Mouse (Mus musculus) thymus, adult 2 months (tissue): ENCODE data around the gene Nalcn. TPM values are rescaled to one million over a fixed set of nuclear protein-coding genes. Genes with fewer than 3 reads are reported as not detected.

Source experiments
- DNase-seq: peaks from one replicate; pipeline ENCODE4 v3.0.0; 2021
- H3K27ac ChIP-seq: fragments of 200-500 bp; 2 replicates; pipeline ENCODE4 v1.5.1; 2012; ENCODE audit warnings: low read length, control low read depth; ENCODE audit not compliant: control insufficient read depth, insufficient read depth
- H3K27me3 ChIP-seq: fragments of 200-500 bp; 2 replicates; pipeline ENCODE4 v1.6.1; 2012; ENCODE audit warnings: mild to moderate bottlenecking, low read length, moderate library complexity, mixed read lengths; ENCODE audit not compliant: control insufficient read depth, insufficient read depth
- H3K36me3 ChIP-seq: fragments of 200-500 bp; 2 replicates; pipeline ENCODE4 v1.6.1; 2012; ENCODE audit warnings: mild to moderate bottlenecking, low read length, moderate library complexity; ENCODE audit not compliant: control insufficient read depth, insufficient read depth
- H3K4me1 ChIP-seq: fragments of 200-500 bp; replicated peaks from 2 replicates; pipeline ENCODE4 v1.6.1; 2012; ENCODE audit warnings: low read length; ENCODE audit not compliant: control insufficient read depth, insufficient read depth
- H3K4me3 ChIP-seq: fragments of 200-500 bp; 2 replicates; pipeline ENCODE4 v1.5.1; 2012; ENCODE audit warnings: mild to moderate bottlenecking, low read length, control low read depth, moderate library complexity; ENCODE audit not compliant: control insufficient read depth, insufficient read depth
- CTCF ChIP-seq: fragments of 200-500 bp; IDR thresholded peaks from 2 replicates; pipeline ENCODE4 v1.5.1; 2012; ENCODE audit warnings: mild to moderate bottlenecking, control low read depth, low read length, moderate library complexity, borderline replicate concordance; ENCODE audit not compliant: control insufficient read depth, poor library complexity, insufficient read depth; ENCODE audit errors: extremely low read depth
- POLR2A ChIP-seq: fragments of 200-500 bp; IDR thresholded peaks from 2 replicates; pipeline ENCODE4 v1.6.1; 2012; ENCODE audit warnings: mild to moderate bottlenecking, low read length, control low read depth, moderate library complexity; ENCODE audit not compliant: control insufficient read depth, poor library complexity, insufficient read depth; ENCODE audit errors: extremely low read depth
- WGBS: fragments of 180-500 bp; shearing (Covaris S2); methylation state at CpG from one replicate; pipeline ENCODE4 v1.1.7; 2018; 5-methylcytosine and 5-hydroxymethylcytosine counted together
- polyA plus RNA-seq: library from polyadenylated mRNA; depleted of rRNA; stranded (reverse); fragments of >200 nt; gene quantifications from 2 replicates; pipeline ENCODE4 v1.2.3, GENCODE M21; 2012; rRNA removed

Nalcn gene
- polyA plus RNA-seq, 1 experiment, result 0.13 TPM

- Histone ChIP-seq H3K27me3 (no peaks in the 10 kb centered on the region), H3K4me1 (no peaks in the 10 kb centered on the region), H3K36me3 (no peaks in the 10 kb centered on the region), H3K4me3 (no peak overlapping the region), H3K27ac (no peak overlapping the region)
- WGBS, result 72% methylated on average over 1 of the region's 1 CpGs
- DNase-seq, result no peak
- TF ChIP-seq CTCF (no peak), POLR2A (no peak)
Observed at GRCm38 (mm10) chr14:123240738-123241137, 386.2 kb downstream of the Nalcn start.

GRCm38 (mm10) chr14:123239945-123240344, 387.0 kb downstream of the Nalcn start:
- no peak overlapping the region for H3K4me3 ChIP-seq
- H3K4me1 ChIP-seq, result no peaks in the 10 kb centered on the region
- no peak overlapping the region for H3K27ac ChIP-seq
- no peaks in the 10 kb centered on the region for H3K36me3 ChIP-seq
- no peaks in the 10 kb centered on the region for H3K27me3 ChIP-seq
- DNase-seq, result no peak
- TF ChIP-seq POLR2A, result no peak
- TF ChIP-seq CTCF, result no peak
- 5% methylated on average over 2 of the region's 2 CpGs for WGBS

- no peaks in the 10 kb centered on the region for H3K4me1 ChIP-seq
- DNase-seq, result no peak
- TF ChIP-seq POLR2A, result no peak
- TF ChIP-seq CTCF, result no peak
- 94% methylated on average over 2 of the region's 2 CpGs for WGBS
- no peak overlapping the region for H3K27ac ChIP-seq
- H3K4me3 ChIP-seq, result no peak overlapping the region
- H3K27me3 ChIP-seq, result no peaks in the 10 kb centered on the region
- H3K36me3 ChIP-seq, result no peaks in the 10 kb centered on the region
Observed at GRCm38 (mm10) chr14:123237002-123237401, 389.9 kb downstream of the Nalcn start.

GRCm38 (mm10) chr14:123232630-123233206, 394.2 kb downstream of the Nalcn start:
- no peak for TF ChIP-seq CTCF
- no peak for TF ChIP-seq POLR2A
- no peak overlapping the region for H3K4me3 ChIP-seq
- DNase-seq, result no peak
- no peaks in the 10 kb centered on the region for H3K4me1 ChIP-seq
- no peak overlapping the region for H3K27ac ChIP-seq
- no peaks in the 10 kb centered on the region for H3K36me3 ChIP-seq
- H3K27me3 ChIP-seq, result no peaks in the 10 kb centered on the region

Other genes starting within 250 kb of the Nalcn start
- 0.52 and 0.59 TPM in 2 replicates for gene Itgbl1, start 32.8 kb upstream of the Nalcn start, polyA plus RNA-seq